Mouse (Mus musculus) MEL (cell line): Measurements from ENCODE around the gene C3ar1. TPM values are rescaled to one million over a fixed set of nuclear protein-coding genes. Genes with fewer than 3 reads are reported as not detected.
A peak's percentile ranks its signal among the peaks of the same experiment; 100 is the strongest.

Experiments
- DNase-seq: peaks from one replicate; pipeline ENCODE4 v3.0.0; 2011; ENCODE audit warnings: low read depth, low spot score
- H3K27ac ChIP-seq: 2 replicates; pipeline ENCODE4 v1.5.1; 2012; ENCODE audit warnings: low read depth, mild to moderate bottlenecking, control low read depth, low read length, moderate library complexity; ENCODE audit not compliant: control insufficient read depth
- H3K27me3 ChIP-seq, 2 experiments: fragments of 150-350 bp in 1 of 2; sonication (generic) in 1 of 2; 2 replicates each; pipeline ENCODE4 v1.6.1; 2012; ENCODE audit warnings: low read length in 2 of 2, mild to moderate bottlenecking in 2 of 2, improper control_type of control experiment in 1 of 2, moderate library complexity in 1 of 2; ENCODE audit not compliant: insufficient read depth in 2 of 2, control insufficient read depth in 1 of 2
- H3K36me3 ChIP-seq, 2 experiments: 2 replicates each; pipeline ENCODE4 v1.6.1; 2012 to 2014; ENCODE audit warnings: low read length in 2 of 2, improper control_type of control experiment in 1 of 2, inconsistent platforms in 1 of 2, mild to moderate bottlenecking in 1 of 2; ENCODE audit not compliant: insufficient read depth in 2 of 2, control insufficient read depth in 1 of 2
- H3K4me1 ChIP-seq, 2 experiments: fragments of 150-350 bp in 1 of 2; sonication (generic) in 1 of 2; 2 replicates each; pipeline ENCODE4 v1.6.1; 2012; ENCODE audit warnings: low read length in 2 of 2, improper control_type of control experiment in 1 of 2, mild to moderate bottlenecking in 1 of 2; ENCODE audit not compliant: insufficient read depth in 2 of 2, control insufficient read depth in 1 of 2
- H3K4me3 ChIP-seq, 2 experiments: fragments of 150-350 bp in 1 of 2; sonication (generic) in 1 of 2; 2 replicates each; pipeline ENCODE4 v1.5.1; 2012; ENCODE audit warnings: low read depth in 2 of 2, low read length in 2 of 2, mild to moderate bottlenecking in 2 of 2, moderate library complexity in 2 of 2, control low read depth in 1 of 2, improper control_type of control experiment in 1 of 2; ENCODE audit not compliant: control insufficient read depth in 1 of 2, insufficient read depth in 1 of 2
- H3K79me2 ChIP-seq: 2 replicates; pipeline ENCODE4 v1.6.1; 2012; ENCODE audit warnings: mild to moderate bottlenecking, low read length, moderate library complexity; ENCODE audit not compliant: control insufficient read depth, poor library complexity, insufficient read depth
- H3K9ac ChIP-seq: 2 replicates; pipeline ENCODE4 v1.6.1; 2012; ENCODE audit warnings: low read depth, mild to moderate bottlenecking, control low read depth, low read length, moderate library complexity; ENCODE audit not compliant: control insufficient read depth, poor library complexity, severe bottlenecking
- H3K9me3 ChIP-seq: fragments of 150-350 bp; sonication (generic); replicated peaks from 2 replicates; pipeline ENCODE4 v1.6.1; 2012; ENCODE audit warnings: mild to moderate bottlenecking, low read length, improper control_type of control experiment, moderate library complexity; ENCODE audit not compliant: insufficient read depth
- CTCF ChIP-seq, 3 experiments: IDR thresholded peaks in 2 of 3; conservative IDR thresholded peaks in 1 of 3; 2 replicates each; pipeline ENCODE4 v1.5.1; 2011 to 2012; ENCODE audit warnings: low read length in 3 of 3, low read depth in 2 of 3, mild to moderate bottlenecking in 2 of 3, improper control_type of control experiment in 1 of 3, inconsistent platforms in 1 of 3, mixed read lengths in 1 of 3, moderate library complexity in 1 of 3; ENCODE audit not compliant: control insufficient read depth in 1 of 3, insufficient read depth in 1 of 3, poor library complexity in 1 of 3, severe bottlenecking in 1 of 3
- ELF1 ChIP-seq: IDR thresholded peaks from 2 replicates; pipeline ENCODE4 v1.6.1; 2014; ENCODE audit warnings: low read depth, mild to moderate bottlenecking, inconsistent platforms, low read length, improper control_type of control experiment, moderate library complexity
- EP300 ChIP-seq, 2 experiments: IDR thresholded peaks; 2 replicates each; pipeline ENCODE4 v1.6.1; 2011; ENCODE audit warnings: improper control_type of control experiment in 2 of 2, low read length in 2 of 2, low read depth in 1 of 2, mild to moderate bottlenecking in 1 of 2
- ETS1 ChIP-seq: IDR thresholded peaks from 2 replicates; pipeline ENCODE4 v1.6.1; 2012; ENCODE audit warnings: low read depth, mild to moderate bottlenecking, inconsistent platforms, low read length, improper control_type of control experiment, moderate library complexity
- GATA1 ChIP-seq: IDR thresholded peaks from 2 replicates; pipeline ENCODE4 v1.6.1; 2011; ENCODE audit warnings: low read depth, low read length, improper control_type of control experiment
- HCFC1 ChIP-seq: IDR thresholded peaks from 2 replicates; pipeline ENCODE4 v1.6.1; 2012; ENCODE audit warnings: low read depth, mild to moderate bottlenecking, inconsistent platforms, low read length, improper control_type of control experiment, moderate library complexity
- KAT2A ChIP-seq: conservative IDR thresholded peaks from 2 replicates; pipeline ENCODE4 v1.6.1; 2012; ENCODE audit warnings: low read depth, low read length, improper control_type of control experiment, inconsistent platforms
- MAX ChIP-seq: IDR thresholded peaks from 2 replicates; pipeline ENCODE4 v1.6.1; 2011; ENCODE audit warnings: low read length, improper control_type of control experiment
- MYC ChIP-seq: IDR thresholded peaks from 2 replicates; pipeline ENCODE4 v1.6.1; 2011; ENCODE audit warnings: low read depth, mild to moderate bottlenecking, low read length, improper control_type of control experiment, moderate library complexity
- NELFE ChIP-seq: IDR thresholded peaks from 2 replicates; pipeline ENCODE4 v1.6.1; 2011; ENCODE audit warnings: low read depth, low read length, improper control_type of control experiment
- RAD21 ChIP-seq: IDR thresholded peaks from 2 replicates; pipeline ENCODE4 v1.6.1; 2011; ENCODE audit warnings: mild to moderate bottlenecking, low read depth, low read length, improper control_type of control experiment
- SMC3 ChIP-seq: IDR thresholded peaks from 2 replicates; pipeline ENCODE4 v1.6.1; 2011; ENCODE audit warnings: low read depth, low read length, improper control_type of control experiment
- TAL1 ChIP-seq: IDR thresholded peaks from 2 replicates; pipeline ENCODE4 v1.6.1; 2012; ENCODE audit warnings: mild to moderate bottlenecking, inconsistent platforms, low read length, moderate library complexity, mixed read lengths
- USF1 ChIP-seq: IDR thresholded peaks from 2 replicates; pipeline ENCODE4 v1.6.1; 2014; ENCODE audit warnings: low read depth, mild to moderate bottlenecking, inconsistent platforms, low read length, improper control_type of control experiment, moderate library complexity
- ZC3H11A ChIP-seq: IDR thresholded peaks from 2 replicates; pipeline ENCODE4 v1.6.1; 2012; ENCODE audit warnings: low read depth, mild to moderate bottlenecking, inconsistent platforms, low read length, improper control_type of control experiment
- polyA plus RNA-seq, 2 experiments: library from polyadenylated mRNA; stranded (reverse) in 1 of 2; unstranded in 1 of 2; fragments of >175 nt in 1 of 2; fragments of >200 nt in 1 of 2; gene quantifications; 2 replicates each; pipeline versions ENCODE4 v1.2.1 to v1.2.4; 2012; ENCODE audit warnings: low replicate concordance in 2 of 2, low read depth in 1 of 2; ENCODE audit not compliant: insufficient read length in 2 of 2, insufficient read depth in 1 of 2, missing spikeins in 1 of 2
- total RNA-seq: library from RNA; depleted of rRNA; stranded (reverse); fragments of 300-350 nt; gene quantifications from 2 replicates; pipeline ENCODE4 v1.2.3, GENCODE M21; 2012

The C3ar1 gene
- total and polyA plus RNA-seq, 3 experiments, result 0.33 to 0.69 TPM; not detected in 1

GRCm38 (mm10) chr6:122872800-122873199 lies 16.8 kb upstream of the C3ar1 start:
- Histone ChIP-seq H3K27me3 (no peaks in the 10 kb centered on the region), H3K9ac (no peak overlapping the region), H3K79me2 (peaks cover 24% of the 10 kb centered on the region), H3K4me1 (peaks cover 2 to 6% of the 10 kb centered on the region in 2 experiments; a peak in 2 of 4 replicates), H3K4me3 (no peak overlapping the region), H3K27ac (no peak overlapping the region), H3K9me3 (no peaks in the 10 kb centered on the region), H3K36me3 (peaks cover 3 to 15% of the 10 kb centered on the region in 2 experiments)
- peak; percentile 24 for DNase-seq
- no peak for TF ChIP-seq CTCF (IDR thresholded peaks at IDR 0.05 in 2 of 3, conservative IDR thresholded peaks at IDR 0.05 in 1 of 3; ENCODE audit: control insufficient read depth in 1 of 3, insufficient read depth in 1 of 3, low read depth in 2 of 3, low read length in 3 of 3, poor library complexity in 1 of 3, severe bottlenecking in 1 of 3)
- TF ChIP-seq MAX, result no peak
- TF ChIP-seq GATA1, result no peak

GRCm38 (mm10) chr6:122869846-122870245 lies 13.9 kb upstream of the C3ar1 start:
- Histone ChIP-seq H3K9ac (no peak overlapping the region), H3K79me2 (peaks cover 5% of the 10 kb centered on the region), H3K9me3 (no peaks in the 10 kb centered on the region), H3K36me3 (peaks cover 0 to 3% of the 10 kb centered on the region in 2 experiments; a peak in 2 of 4 replicates), H3K4me3 (no peak overlapping the region), H3K27me3 (no peaks in the 10 kb centered on the region), H3K4me1 (no peaks in the 10 kb centered on the region), H3K27ac (no peak overlapping the region)
- TF ChIP-seq CTCF (IDR thresholded peaks at IDR 0.05 in 2 of 3, conservative IDR thresholded peaks at IDR 0.05 in 1 of 3; ENCODE audit: control insufficient read depth in 1 of 3, insufficient read depth in 1 of 3, low read depth in 2 of 3, low read length in 3 of 3, poor library complexity in 1 of 3, severe bottlenecking in 1 of 3), result no peak
- TF ChIP-seq MYC, result no peak
- no peak for TF ChIP-seq NELFE
- no peak for TF ChIP-seq ETS1
- no peak for TF ChIP-seq KAT2A
- no peak for TF ChIP-seq EP300 (IDR thresholded peaks at IDR 0.05; ENCODE audit: low read depth in 1 of 2, low read length in 2 of 2)
- TF ChIP-seq HCFC1, result no peak
- no peak for DNase-seq

DNA sequence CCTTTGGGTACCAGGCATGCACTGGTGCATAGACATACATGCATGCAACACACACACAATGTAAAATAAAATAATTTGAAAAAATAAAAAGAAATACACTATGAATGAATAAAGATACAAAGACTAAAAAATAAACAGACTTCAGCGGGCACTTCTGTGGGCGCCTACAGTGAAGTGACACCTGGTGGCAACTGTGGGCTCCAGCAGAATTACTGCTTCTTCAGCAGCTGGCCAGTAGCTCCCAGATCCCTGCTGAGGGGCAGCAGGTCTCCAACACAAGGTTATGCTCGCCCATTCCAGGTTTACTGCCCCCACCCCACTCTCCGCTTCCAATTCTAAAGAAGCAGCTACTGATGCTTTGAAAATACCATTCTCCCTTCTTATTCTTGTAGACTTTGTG lies 12.0 kb upstream of the C3ar1 start:
- Histone ChIP-seq H3K9me3 (no peaks in the 10 kb centered on the region), H3K9ac (no peak overlapping the region), H3K79me2 (no peaks in the 10 kb centered on the region), H3K4me3 (no peak overlapping the region), H3K36me3 (no peaks in the 10 kb centered on the region), H3K4me1 (no peaks in the 10 kb centered on the region), H3K27me3 (no peaks in the 10 kb centered on the region), H3K27ac (no peak overlapping the region)
- TF ChIP-seq CTCF (IDR thresholded peaks at IDR 0.05 in 2 of 3, conservative IDR thresholded peaks at IDR 0.05 in 1 of 3; ENCODE audit: control insufficient read depth in 1 of 3, insufficient read depth in 1 of 3, low read depth in 2 of 3, low read length in 3 of 3, poor library complexity in 1 of 3, severe bottlenecking in 1 of 3) (peak in 2 of 3 experiments; percentile 58; a peak in 4 of 6 replicates), ELF1 (no peak), SMC3 (peak; percentile 75), NELFE (no peak), RAD21 (peak; percentile 32), TAL1 (no peak), ZC3H11A (peak; percentile 30; the same call in 1 of the 2 replicates), USF1 (no peak)
- peak; percentile 31 for DNase-seq
